Mouse (Mus musculus): ENCODE results near the gene Krt12.

Gene Krt12

GRCm38 (mm10) chr11:99398084-99398483, 24.0 kb downstream of the Krt12 start:
- no peak for DNase-seq (ENCODE audit: low spot score in 2 of 2)

GRCm38 (mm10) chr11:99396661-99397060, 25.4 kb downstream of the Krt12 start:
- DNase-seq (ENCODE audit: low spot score in 2 of 2): no peak

GRCm38 (mm10) chr11:99396034-99396433, 26.0 kb downstream of the Krt12 start:
- no peak for DNase-seq (ENCODE audit: low spot score in 2 of 2)

GRCm38 (mm10) chr11:99392492-99392891, 29.6 kb downstream of the Krt12 start:
- DNase-seq (ENCODE audit: low spot score in 2 of 2): no peak

GRCm38 (mm10) chr11:99391375-99391774, 30.7 kb downstream of the Krt12 start:
- no peak for DNase-seq (ENCODE audit: low spot score in 2 of 2)

GRCm38 (mm10) chr11:99390866-99391265, 31.2 kb downstream of the Krt12 start:
- no peak for DNase-seq (ENCODE audit: low spot score in 2 of 2)

- no peak for DNase-seq (ENCODE audit: low spot score in 2 of 2)
Observed at GRCm38 (mm10) chr11:99389264-99389663, 32.8 kb downstream of the Krt12 start, which contains the start of gene Krt10. Gene Krt10, minus strand, starts transcription at chr11:99389364.

- no peak for DNase-seq (ENCODE audit: low spot score in 2 of 2)
Observed at GRCm38 (mm10) chr11:99388661-99389060, 33.4 kb downstream of the Krt12 start.

GRCm38 (mm10) chr11:99385813-99386721, 36.0 kb downstream of the Krt12 start:
- DNase-seq (ENCODE audit: low spot score in 2 of 2): peak; percentile 46 to 73

GRCm38 (mm10) chr11:99379568-99379967, 42.5 kb downstream of the Krt12 start:
- DNase-seq (ENCODE audit: low spot score in 2 of 2): peak in 1 of 2 experiments; percentile 52

- DNase-seq (ENCODE audit: low spot score in 2 of 2): no peak
Observed at GRCm38 (mm10) chr11:99374803-99375202, 47.3 kb downstream of the Krt12 start, which contains the start of gene Krt28. Gene Krt28, minus strand, starts transcription at chr11:99374903.

GRCm38 (mm10) chr11:99369853-99370451, 52.1 kb downstream of the Krt12 start:
- no peak for DNase-seq (ENCODE audit: low spot score in 2 of 2)

- no peak for DNase-seq (ENCODE audit: low spot score in 2 of 2)
Observed at GRCm38 (mm10) chr11:99369229-99369628, 52.8 kb downstream of the Krt12 start.

GRCm38 (mm10) chr11:99366791-99367190, 55.3 kb downstream of the Krt12 start:
- no peak for DNase-seq (ENCODE audit: low spot score in 2 of 2)
